Mouse (Mus musculus) lung, embryonic 14.5 days (tissue): ENCODE results near the gene Cdh13. TPM values are rescaled to one million over a fixed set of nuclear protein-coding genes. Genes with fewer than 3 reads are reported as not detected.

Experiments used
- ATAC-seq: fragments of 200-750 bp; cut with Nextera tagmentation; 2 replicates; pipeline ENCODE4 v1.8.0; 2017; ENCODE audit warnings: mild to moderate bottlenecking, moderate TSS enrichment, moderate library complexity; ENCODE audit not compliant: insufficient read depth
- DNase-seq: peaks from one replicate; pipeline ENCODE4 v3.0.0-alpha.2; 2015
- H3K27ac ChIP-seq: fragments of 300-500 bp; sonication (generic); 2 replicates; pipeline ENCODE4 v1.5.1; 2014; ENCODE audit warnings: low read depth, mild to moderate bottlenecking, moderate library complexity
- H3K27me3 ChIP-seq: fragments of 300-500 bp; sonication (generic); 2 replicates; pipeline ENCODE4 v1.6.1; 2014; ENCODE audit warnings: low read length, control low read depth; ENCODE audit not compliant: insufficient read depth
- H3K36me3 ChIP-seq: fragments of 300-500 bp; sonication (generic); 2 replicates; pipeline ENCODE4 v1.6.1; 2014; ENCODE audit warnings: control low read depth; ENCODE audit not compliant: insufficient read depth
- H3K4me1 ChIP-seq: fragments of 300-500 bp; sonication (generic); 2 replicates; pipeline ENCODE4 v1.6.1; 2014; ENCODE audit warnings: antibody characterized with exemption, control low read depth; ENCODE audit not compliant: insufficient read depth
- H3K4me2 ChIP-seq: fragments of 300-500 bp; sonication (generic); 2 replicates; pipeline ENCODE4 v1.6.1; 2014; ENCODE audit warnings: mild to moderate bottlenecking
- H3K4me3 ChIP-seq: fragments of 300-500 bp; sonication (generic); 2 replicates; pipeline ENCODE4 v1.5.1; 2014; ENCODE audit warnings: low read depth, low read length
- H3K9ac ChIP-seq: fragments of 300-500 bp; sonication (generic); 2 replicates; pipeline ENCODE4 v1.6.1; 2014
- H3K9me3 ChIP-seq: fragments of 300-500 bp; sonication (generic); 2 replicates; pipeline ENCODE4 v1.6.1; 2016; ENCODE audit warnings: low read depth, low read length, control low read depth
- CTCF ChIP-seq: IDR thresholded peaks from 2 replicates; pipeline ENCODE4 v1.5.1; 2016; ENCODE audit warnings: antibody characterized with exemption, low read depth
- WGBS: fragments of 180-500 bp; shearing (Covaris S2); extraction: QIAGEN DNeasy Blood & Tissue Kit; methylation state at CpG from one replicate; pipeline ENCODE4 v1.1.7; 2014; 5-methylcytosine and 5-hydroxymethylcytosine counted together
- polyA plus RNA-seq: library from polyadenylated mRNA; unstranded; fragments of >200 nt; fragmentation: Nextera tagmentation; extraction: Ambion mirVana; gene quantifications from 2 replicates; pipeline ENCODE4 v1.2.1, GENCODE M21; 2014

Cdh13 gene
- polyA plus RNA-seq, 1 experiment from 2014 or later = 1.2 TPM

DNA sequence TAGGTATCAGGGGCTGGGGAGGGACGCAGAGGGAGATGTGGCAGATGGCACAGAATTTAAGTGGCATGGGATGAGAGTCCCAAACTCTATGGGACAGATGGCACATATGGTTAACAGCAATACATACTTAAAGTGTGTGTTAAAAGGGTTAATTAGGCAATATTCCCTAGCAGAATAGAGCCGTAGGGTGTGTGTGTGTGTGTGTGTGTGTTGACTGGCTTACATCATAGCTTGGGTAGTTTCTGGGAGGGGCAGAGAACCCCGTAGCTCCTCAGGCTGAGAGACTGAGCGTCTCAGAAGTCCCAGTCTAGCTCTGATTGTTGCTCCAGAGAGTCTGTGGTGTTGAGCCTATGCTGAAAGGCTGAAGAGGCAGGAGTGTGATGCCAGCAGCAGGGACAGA, 20.4 kb upstream of the Cdh13 start:
- TF ChIP-seq CTCF = no peak
- no peaks in the 10 kb centered on the region for H3K9me3 ChIP-seq
- WGBS = 57% methylated on average over 4 of the region's 4 CpGs
- no peak overlapping the region for H3K27ac ChIP-seq
- H3K4me1 ChIP-seq = no peaks in the 10 kb centered on the region
- no peak overlapping the region for H3K4me3 ChIP-seq
- no peak overlapping the region for H3K4me2 ChIP-seq
- no peak overlapping the region for H3K9ac ChIP-seq
- no peaks in the 10 kb centered on the region for H3K36me3 ChIP-seq
- ATAC-seq (no peak), DNase-seq (no peak)
- H3K27me3 ChIP-seq = no peaks in the 10 kb centered on the region

DNA sequence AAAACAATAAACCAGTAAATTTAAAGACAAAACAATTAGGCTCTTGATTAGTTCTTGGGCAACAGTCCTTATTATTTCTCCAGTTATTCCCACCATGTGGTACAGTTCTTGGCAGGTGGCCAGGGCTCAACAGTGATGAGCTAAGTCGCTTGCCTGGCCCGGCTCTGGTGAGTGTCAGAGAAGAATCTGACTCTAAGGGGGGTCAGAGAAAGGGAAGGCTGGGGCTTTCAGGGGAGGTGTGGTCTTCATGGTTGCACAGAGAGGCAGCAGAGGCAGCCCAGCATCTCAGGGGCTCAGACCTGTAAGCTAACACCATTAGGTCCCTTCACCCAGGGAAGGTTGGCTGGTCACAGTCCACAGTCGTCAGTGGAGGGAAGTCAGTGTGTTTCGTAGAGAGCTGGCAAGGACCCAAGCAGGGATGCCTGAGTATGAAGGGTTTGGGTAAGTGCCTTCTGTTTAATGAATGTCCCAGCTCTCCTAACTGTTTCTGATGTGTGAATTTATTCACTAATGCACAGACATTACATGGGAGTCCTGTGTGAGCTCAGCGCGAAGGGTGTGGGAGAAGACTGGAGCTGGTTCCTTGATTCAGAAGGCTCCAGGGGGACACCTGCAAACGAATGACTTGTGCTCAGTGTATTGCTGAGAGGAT, 12.7 kb upstream of the Cdh13 start:
- no peak overlapping the region for H3K9ac ChIP-seq
- TF ChIP-seq CTCF = no peak
- DNase-seq = peak; percentile 68
- ATAC-seq = peak; percentile 66; the same call in 1 of the 2 replicates
- no peaks in the 10 kb centered on the region for H3K36me3 ChIP-seq
- no peak overlapping the region for H3K4me2 ChIP-seq
- no peaks in the 10 kb centered on the region for H3K9me3 ChIP-seq
- 37% methylated on average over 7 of the region's 7 CpGs for whole genome bisulfite sequencing
- no peaks in the 10 kb centered on the region for H3K27me3 ChIP-seq
- H3K4me3 ChIP-seq = no peak overlapping the region
- no peak overlapping the region for H3K27ac ChIP-seq
- H3K4me1 ChIP-seq = no peaks in the 10 kb centered on the region

DNA sequence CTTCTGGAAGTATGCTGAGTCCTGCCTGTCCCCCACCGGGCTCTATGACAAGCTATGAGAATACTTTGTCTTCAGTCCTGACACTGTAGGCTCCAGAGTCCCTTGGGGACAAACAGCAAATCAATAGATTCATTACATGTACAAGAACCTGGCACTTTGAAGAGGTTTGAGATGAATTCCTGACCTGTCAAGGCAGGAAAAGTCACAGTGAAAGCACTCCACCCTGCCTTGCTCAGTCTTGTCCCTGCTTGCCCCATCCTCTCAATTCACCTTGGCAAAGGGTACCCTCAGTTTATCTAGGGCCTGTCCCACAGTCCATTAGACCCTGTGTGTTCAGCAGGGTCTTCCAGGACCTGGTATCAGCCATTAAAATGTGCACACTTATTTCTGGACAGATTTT, 11.0 kb upstream of the Cdh13 start:
- 76% methylated on average over 1 of the region's 1 CpGs for WGBS
- ATAC-seq = no peak
- H3K9me3 ChIP-seq = no peaks in the 10 kb centered on the region

DNA sequence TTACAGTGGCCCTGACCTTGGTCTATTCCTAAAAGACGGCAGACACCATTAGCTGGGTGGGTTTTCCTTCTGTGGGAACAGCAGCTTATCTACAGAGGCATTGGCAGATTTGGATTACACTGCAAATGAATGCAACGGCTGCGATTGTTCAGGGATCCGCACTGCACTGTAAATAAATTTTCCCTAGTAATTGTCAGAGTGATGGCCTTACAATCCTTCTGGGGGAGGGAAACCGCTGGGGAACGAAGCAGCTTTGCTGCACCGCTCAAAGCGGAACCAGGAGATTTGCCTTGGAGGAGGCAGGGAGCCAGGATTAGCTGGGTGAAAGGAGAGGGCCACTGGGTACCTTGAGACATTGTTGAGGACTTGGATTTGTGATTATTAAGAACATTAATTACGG, 9.3 kb upstream of the Cdh13 start:
- WGBS = 68% methylated on average over 9 of the region's 9 CpGs
- no peaks in the 10 kb centered on the region for H3K36me3 ChIP-seq
- no peaks in the 10 kb centered on the region for H3K4me1 ChIP-seq
- ATAC-seq (no peak), DNase-seq (no peak)
- H3K27me3 ChIP-seq = no peaks in the 10 kb centered on the region
- H3K4me2 ChIP-seq = no peak overlapping the region
- H3K4me3 ChIP-seq = no peak overlapping the region
- H3K9ac ChIP-seq = no peak overlapping the region
- no peaks in the 10 kb centered on the region for H3K9me3 ChIP-seq
- TF ChIP-seq CTCF = no peak
- H3K27ac ChIP-seq = no peak overlapping the region

More for the DNA sequence above, 11.0 kb upstream of the Cdh13 start:
- Histone ChIP-seq H3K27ac (no peak overlapping the region), H3K4me3 (no peak overlapping the region), H3K4me2 (no peak overlapping the region), H3K4me1 (no peaks in the 10 kb centered on the region), H3K36me3 (no peaks in the 10 kb centered on the region), H3K27me3 (no peaks in the 10 kb centered on the region), H3K9ac (no peak overlapping the region)
- no peak for DNase-seq
- no peak for TF ChIP-seq CTCF

DNA sequence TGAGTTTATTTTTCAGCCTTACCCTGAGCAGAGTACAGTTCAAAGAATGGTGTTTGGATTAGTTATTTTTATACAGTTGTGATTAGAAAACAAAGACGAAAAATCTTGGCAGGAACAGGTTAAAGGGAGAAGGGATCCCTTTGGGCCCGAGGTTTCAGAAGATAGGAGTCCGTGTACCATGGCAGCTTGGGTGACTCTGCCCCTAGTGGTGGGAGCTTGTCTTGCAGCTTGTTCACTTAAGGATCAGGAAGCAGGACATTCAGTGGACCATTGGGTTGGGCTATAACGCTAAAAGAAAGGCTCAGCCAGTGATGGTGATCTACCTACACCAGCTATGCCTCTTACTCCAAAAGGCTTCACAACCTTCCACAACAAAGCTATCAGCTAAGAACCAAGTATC, 8.8 kb upstream of the Cdh13 start:
- no peaks in the 10 kb centered on the region for H3K36me3 ChIP-seq
- ATAC-seq (peak; percentile 60; the same call in 1 of the 2 replicates), DNase-seq (peak; percentile 88)
- no peak overlapping the region for H3K9ac ChIP-seq
- H3K9me3 ChIP-seq = no peaks in the 10 kb centered on the region
- no peaks in the 10 kb centered on the region for H3K4me1 ChIP-seq
- no peak overlapping the region for H3K4me2 ChIP-seq
- 5% methylated on average over 4 of the region's 4 CpGs for WGBS
- peak; percentile 87 for TF ChIP-seq CTCF
- H3K27ac ChIP-seq = no peak overlapping the region
- no peaks in the 10 kb centered on the region for H3K27me3 ChIP-seq
- H3K4me3 ChIP-seq = no peak overlapping the region

DNA sequence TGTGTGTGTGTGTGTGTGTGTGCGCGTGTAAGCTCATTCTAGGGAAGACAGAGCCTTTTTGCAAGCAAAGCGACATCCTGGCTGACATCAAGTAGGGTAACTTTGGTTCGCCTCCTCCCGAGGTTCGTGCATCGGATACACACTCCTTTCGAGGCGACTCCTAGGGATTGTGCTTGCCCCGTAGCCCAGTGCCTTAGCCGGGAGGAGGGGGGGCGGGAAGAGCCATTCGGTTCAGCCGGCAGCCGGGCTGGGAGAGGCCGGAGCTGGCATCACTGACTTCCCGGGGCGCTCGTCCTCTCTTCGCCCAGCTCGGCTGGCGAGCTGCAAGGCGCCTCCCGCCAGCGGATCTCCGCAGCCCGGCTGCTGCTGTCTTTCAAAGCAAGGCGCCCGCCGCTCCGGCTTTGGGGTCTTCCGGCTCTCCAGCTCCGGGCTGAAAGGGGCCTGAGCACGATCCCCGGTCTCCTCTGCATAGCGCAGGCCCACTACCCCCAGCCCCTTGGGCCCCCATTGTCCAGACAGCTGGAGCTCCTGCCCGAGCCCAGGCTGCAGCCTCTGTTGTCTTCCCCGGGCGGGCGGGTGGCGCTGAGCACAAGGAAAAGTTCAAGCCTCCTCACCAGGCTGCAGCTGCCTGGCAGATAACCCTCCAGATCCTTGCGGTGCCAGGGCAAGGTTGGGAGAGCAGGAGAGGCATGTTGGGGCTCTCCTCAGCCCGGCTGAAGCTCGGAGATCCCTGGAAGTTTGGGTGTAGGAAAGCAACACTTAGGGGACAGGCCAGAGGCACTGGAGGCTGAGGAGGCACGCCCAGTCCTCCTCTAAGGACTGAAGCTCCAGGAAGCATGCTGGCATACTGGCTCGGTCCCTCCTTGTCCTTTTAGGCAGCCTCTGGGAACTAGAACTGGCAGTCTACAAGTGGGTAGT, 838 bp downstream of the Cdh13 start:
- ATAC-seq (peak; percentile 65), DNase-seq (peak; percentile 70)
- H3K4me3 ChIP-seq = peak overlapping the region; percentile 44
- H3K9ac ChIP-seq = peak overlapping the region; percentile 46
- WGBS = 2% methylated on average over 44 of the region's 46 CpGs
- H3K4me2 ChIP-seq = peak overlapping the region; percentile 80
- no peaks in the 10 kb centered on the region for H3K36me3 ChIP-seq
- peaks cover 33% of the 10 kb centered on the region for H3K27me3 ChIP-seq
- no peaks in the 10 kb centered on the region for H3K9me3 ChIP-seq
- H3K4me1 ChIP-seq = no peaks in the 10 kb centered on the region
- TF ChIP-seq CTCF = no peak
- no peak overlapping the region for H3K27ac ChIP-seq

DNA sequence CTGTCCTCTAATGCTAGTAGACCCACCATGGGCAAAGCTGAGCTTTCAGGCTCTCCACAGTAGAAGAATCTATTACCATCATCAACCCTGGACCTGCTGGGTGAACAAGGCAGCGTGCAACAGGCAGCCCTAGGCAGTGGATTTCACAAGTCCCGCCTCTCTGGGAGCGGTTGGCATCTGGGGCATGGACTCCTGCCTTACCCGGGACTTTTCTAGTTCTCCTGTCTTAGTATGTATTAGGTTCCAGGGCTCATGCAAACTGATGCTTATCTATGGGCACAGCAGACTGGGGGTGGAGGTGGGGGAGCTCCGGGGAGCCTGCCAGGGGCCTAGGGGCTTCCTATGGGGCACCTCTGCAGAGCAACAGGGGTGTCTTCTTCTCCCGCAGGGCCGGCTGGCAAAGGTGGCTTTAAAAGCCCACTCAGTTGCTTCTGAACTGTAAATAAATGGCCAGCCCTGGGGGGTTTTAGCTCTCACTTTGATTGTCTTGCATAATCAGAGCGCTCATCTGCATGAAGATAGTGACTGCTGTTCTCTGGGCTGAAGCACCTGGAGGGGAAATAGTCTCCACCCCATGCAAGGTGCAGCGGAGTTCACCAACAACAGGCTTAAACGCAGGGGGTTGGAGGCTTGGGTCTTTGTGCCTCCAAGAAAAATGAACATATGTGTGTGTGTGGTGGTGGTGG, 2.2 kb downstream of the Cdh13 start:
- Histone ChIP-seq H3K4me2 (no peak overlapping the region), H3K27ac (no peak overlapping the region), H3K9ac (no peak overlapping the region), H3K4me1 (no peaks in the 10 kb centered on the region), H3K9me3 (no peaks in the 10 kb centered on the region), H3K27me3 (peaks cover 33% of the 10 kb centered on the region), H3K4me3 (no peak overlapping the region), H3K36me3 (no peaks in the 10 kb centered on the region)
- WGBS = 27% methylated on average over 10 of the region's 10 CpGs
- no peak for TF ChIP-seq CTCF
- no peak for ATAC-seq
- no peak for DNase-seq
